Mouse (Mus musculus): Measurements from ENCODE around the gene Dicer1.

DNA sequence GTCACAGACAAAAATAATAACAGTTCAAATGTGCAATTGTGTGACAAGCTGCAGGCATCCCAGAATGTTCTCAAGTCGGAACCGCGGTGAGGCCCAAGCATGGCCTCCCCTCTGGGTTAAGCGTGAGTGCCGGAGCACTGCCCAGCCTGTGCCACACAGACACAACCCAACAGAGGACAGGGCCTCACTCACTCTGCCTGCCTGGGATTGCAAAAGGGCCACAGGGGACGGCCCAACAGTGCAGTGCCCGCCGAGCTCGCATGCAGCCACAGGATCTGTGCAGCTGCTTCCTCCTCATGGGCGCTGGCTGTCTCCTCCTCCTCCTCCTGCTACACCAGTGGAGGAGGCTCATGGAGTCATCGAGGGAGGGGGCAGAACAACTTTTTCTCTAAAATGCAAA, 62.9 kb downstream of the Dicer1 start:
- TF ChIP-seq EP300 (IDR thresholded peaks at IDR 0.05; ENCODE audit: low read depth in 1 of 2, low read length in 2 of 2) (no peak), TBP (IDR thresholded peaks at IDR 0.05; ENCODE audit: low read depth, low read length) (no peak), CTCF (IDR thresholded peaks at IDR 0.05 in 2 of 3, conservative IDR thresholded peaks at IDR 0.05 in 1 of 3; ENCODE audit: control insufficient read depth in 1 of 3, insufficient read depth in 1 of 3, low read depth in 2 of 3, low read length in 3 of 3, poor library complexity in 1 of 3, severe bottlenecking in 1 of 3) (no peak), MXI1 (IDR thresholded peaks at IDR 0.05; ENCODE audit: low read depth, low read length) (no peak), CHD2 (IDR thresholded peaks at IDR 0.05; ENCODE audit: low read length) (no peak), GATA1 (IDR thresholded peaks at IDR 0.05; ENCODE audit: low read depth, low read length) (no peak), CHD1 (IDR thresholded peaks at IDR 0.05; ENCODE audit: low read depth, low read length) (no peak), RCOR1 (IDR thresholded peaks at IDR 0.05; ENCODE audit: low read depth, low read length) (no peak), MAX (IDR thresholded peaks at IDR 0.05; ENCODE audit: low read length) (no peak)

Measured in MEL (cell line).